In genomic region chr12:29089634-29090033, GRCm38 (mm10) we compare ENCODE assay signal across 14 mouse cellular contexts.
DNase-seq lines count a peak whose midpoint lies in the region; ATAC-seq and TF ChIP-seq lines count a peak whose summit lies in the region.
"Had no signal": no experiment of that assay in that cellular context is flagged by ENCODE, and none has a peak within 500 bp of the region (broad histone marks: within the 10 kb centered on the region; RNA-seq: fewer than 3 reads in every experiment).

No protein-coding gene starts in this region.

- peaks cover 15% of the 10 kb centered on the region; the same call in 1 of the 2 replicates for H3K4me1 ChIP-seq in heart, embryonic 10.5 days
- H3K4me1 ChIP-seq in liver, adult 2 months (ENCODE audit: control insufficient read depth, insufficient read depth, low read length) = no peaks in the 10 kb centered on the region; the same call in 1 of the 2 replicates
- H3K4me1 ChIP-seq in liver, embryonic 12.5 days = no peaks in the 10 kb centered on the region
- peaks cover under 1% of the 10 kb centered on the region; the same call in 1 of the 2 replicates for H3K4me1 ChIP-seq in hindbrain, embryonic 14.5 days (replicated peaks; ENCODE audit: control insufficient read depth, insufficient read depth, low read length)
- no peaks in the 10 kb centered on the region for H3K4me1 ChIP-seq in neural tube, embryonic 14.5 days (ENCODE audit: control insufficient read depth, insufficient read depth, low read length)
- H3K4me1 ChIP-seq: heart, embryonic 12.5 days; liver, embryonic 15.5 days had no signal

- ATAC-seq in liver, embryonic 12.5 days = no peak
- peak; percentile 48; the same call in 1 of the 2 replicates for ATAC-seq in hindbrain, embryonic 14.5 days (ENCODE audit: low FRiP score)
- ATAC-seq in neural tube, embryonic 14.5 days (ENCODE audit: low read depth) = peak; percentile 49; the same call in 1 of the 2 replicates

- intact Hi-C loops in heart, postnatal 36 days (cut with DNase I) = no loop called here

- H3K4me2 ChIP-seq in liver, embryonic 12.5 days = no peak overlapping the region
- H3K4me2 ChIP-seq in hindbrain, embryonic 14.5 days (replicated peaks) = no peak overlapping the region
- H3K4me2 ChIP-seq in neural tube, embryonic 14.5 days (ENCODE audit: low read depth, low read length) = no peak overlapping the region
- H3K4me2 ChIP-seq: heart, embryonic 12.5 days; liver, embryonic 15.5 days had no signal

- H3K4me3 ChIP-seq in heart, embryonic 10.5 days = no peak overlapping the region
- H3K4me3 ChIP-seq in liver, adult 2 months (ENCODE audit: insufficient read depth, low read depth, low read length) = no peak overlapping the region
- no peak overlapping the region for H3K4me3 ChIP-seq in liver, embryonic 12.5 days
- H3K4me3 ChIP-seq in hindbrain, embryonic 14.5 days (replicated peaks; ENCODE audit: low read length) = no peak overlapping the region
- no peak overlapping the region for H3K4me3 ChIP-seq in neural tube, embryonic 14.5 days (ENCODE audit: low read depth, low read length)
- H3K4me3 ChIP-seq: erythroblast, embryonic 14.5 days; heart, embryonic 12.5 days; liver, embryonic 15.5 days had no signal

- H3K9me3 ChIP-seq in heart, embryonic 10.5 days = no peaks in the 10 kb centered on the region
- no peaks in the 10 kb centered on the region for H3K9me3 ChIP-seq in liver, embryonic 12.5 days (replicated peaks)
- H3K9me3 ChIP-seq in hindbrain, embryonic 14.5 days (ENCODE audit: control insufficient read depth, low read length) = no peaks in the 10 kb centered on the region
- H3K9me3 ChIP-seq in neural tube, embryonic 14.5 days (ENCODE audit: control insufficient read depth, low read length) = no peaks in the 10 kb centered on the region
- H3K9me3 ChIP-seq: heart, embryonic 12.5 days; liver, embryonic 15.5 days had no signal

- DNase-seq in heart, embryonic 10.5 days (ENCODE audit: low spot score) = no peak
- DNase-seq in heart, postnatal 36 days = no peak
- DNase-seq in liver, adult 2 months (ENCODE audit: extremely low read depth, low read depth, low spot score) = peak; percentile 30
- DNase-seq in hindbrain, embryonic 14.5 days (ENCODE audit: low spot score) = no peak
- no peak for DNase-seq in urinary bladder, postnatal 4 days (ENCODE audit: low spot score in 2 of 2)
- DNase-seq: adrenal gland, postnatal 10 days; cerebellum, adult 9-10 months; gastrocnemius, postnatal 14 days; right cerebral cortex, postnatal 4 days had no signal

- no peak for TF ChIP-seq POLR2A in liver, adult 2 months (IDR thresholded peaks at IDR 0.05; ENCODE audit: extremely low read depth, insufficient read depth, low read length)

- H3K9ac ChIP-seq in liver, adult 2 months (ENCODE audit: low read depth, low read length) = no peak overlapping the region
- no peak overlapping the region for H3K9ac ChIP-seq in liver, embryonic 12.5 days
- no peak overlapping the region for H3K9ac ChIP-seq in hindbrain, embryonic 14.5 days
- no peak overlapping the region for H3K9ac ChIP-seq in neural tube, embryonic 14.5 days (replicated peaks; ENCODE audit: low read depth, low read length)
- H3K9ac ChIP-seq: heart, embryonic 12.5 days; liver, embryonic 15.5 days had no signal

- H3K27ac ChIP-seq in heart, embryonic 10.5 days = peak overlapping the region; percentile 45; the same call in 1 of the 2 replicates
- no peak overlapping the region for H3K27ac ChIP-seq in liver, adult 2 months (replicated peaks; ENCODE audit: insufficient read depth, low read depth, low read length)
- no peak overlapping the region for H3K27ac ChIP-seq in liver, embryonic 12.5 days
- no peak overlapping the region for H3K27ac ChIP-seq in hindbrain, embryonic 14.5 days
- no peak overlapping the region for H3K27ac ChIP-seq in neural tube, embryonic 14.5 days (ENCODE audit: low read depth, low read length)
- H3K27ac ChIP-seq: liver, embryonic 15.5 days had no signal

- no peaks in the 10 kb centered on the region for H3K79me2 ChIP-seq in liver, adult 2 months (ENCODE audit: control insufficient read depth, insufficient read depth, low read length)

- no peaks in the 10 kb centered on the region for H3K36me3 ChIP-seq in heart, embryonic 10.5 days
- no peaks in the 10 kb centered on the region for H3K36me3 ChIP-seq in liver, adult 2 months (ENCODE audit: control insufficient read depth, insufficient read depth, low read length)
- H3K36me3 ChIP-seq in liver, embryonic 12.5 days = no peaks in the 10 kb centered on the region
- H3K36me3 ChIP-seq in hindbrain, embryonic 14.5 days (replicated peaks; ENCODE audit: control insufficient read depth, insufficient read depth) = no peaks in the 10 kb centered on the region
- H3K36me3 ChIP-seq in neural tube, embryonic 14.5 days (ENCODE audit: control insufficient read depth, insufficient read depth, low read length) = no peaks in the 10 kb centered on the region
- H3K36me3 ChIP-seq: heart, embryonic 12.5 days; liver, embryonic 15.5 days had no signal

- WGBS in heart, embryonic 10.5 days = 57% methylated on average over 3 of the region's 3 CpGs
- WGBS in liver, adult 2 months = 51% methylated on average over 3 of the region's 3 CpGs
- WGBS in liver, embryonic 12.5 days (ENCODE audit: insufficient replicate concordance) = 44% methylated on average over 3 of the region's 3 CpGs
- 65% methylated on average over 3 of the region's 3 CpGs for WGBS in hindbrain, embryonic 14.5 days
- WGBS in neural tube, embryonic 14.5 days = 39% methylated on average over 3 of the region's 3 CpGs

- TF ChIP-seq CTCF in liver, adult 2 months (IDR thresholded peaks at IDR 0.05; ENCODE audit: low read depth, low read length) = no peak

- H3K27me3 ChIP-seq in heart, embryonic 10.5 days (ENCODE audit: insufficient read depth, poor library complexity, severe bottlenecking) = no peaks in the 10 kb centered on the region
- H3K27me3 ChIP-seq in liver, adult 2 months (ENCODE audit: control insufficient read depth, insufficient read depth, low read length) = no peaks in the 10 kb centered on the region
- no peaks in the 10 kb centered on the region for H3K27me3 ChIP-seq in liver, embryonic 12.5 days (replicated peaks)
- no peaks in the 10 kb centered on the region for H3K27me3 ChIP-seq in hindbrain, embryonic 14.5 days (ENCODE audit: control insufficient read depth, insufficient read depth, low read length)
- no peaks in the 10 kb centered on the region for H3K27me3 ChIP-seq in neural tube, embryonic 14.5 days (ENCODE audit: control insufficient read depth, insufficient read depth, low read length)
- H3K27me3 ChIP-seq: heart, embryonic 12.5 days; liver, embryonic 15.5 days had no signal
